Mouse (Mus musculus): ENCODE data around the gene Gm33543.

Gene Gm33543

GRCm38 (mm10) chr10:95779801-95780385, 62.8 kb downstream of the Gm33543 start:
- in situ Hi-C loops (cut with MboI, MseI), result no loop called here

- in situ Hi-C loops (cut with MboI, MseI), result no loop called here
Measured at GRCm38 (mm10) chr10:95778622-95779021, 64.1 kb downstream of the Gm33543 start.

GRCm38 (mm10) chr10:95777701-95778320, 64.9 kb downstream of the Gm33543 start:
- in situ Hi-C loops (cut with MboI, MseI), result no loop called here

GRCm38 (mm10) chr10:95777071-95777470, 65.7 kb downstream of the Gm33543 start:
- in situ Hi-C loops (cut with MboI, MseI), result no loop called here

- in situ Hi-C loops (cut with MboI, MseI), result no loop called here
Measured at GRCm38 (mm10) chr10:95774856-95775255, 67.9 kb downstream of the Gm33543 start.

GRCm38 (mm10) chr10:95774001-95774628, 68.6 kb downstream of the Gm33543 start:
- in situ Hi-C loops (cut with MboI, MseI), result no loop called here

Data from T-helper 17 cell (primary cell).